In genomic region chr11:68602200-68602931, GRCm38 (mm10) we compare ENCODE assay signal across 10 mouse cellular contexts. TPM values are rescaled to one million over a fixed set of nuclear protein-coding genes. Genes with fewer than 3 reads are reported as not detected.
DNase-seq lines count a peak whose midpoint lies in the region; ATAC-seq lines count a peak whose summit lies in the region.
"Had no signal": no experiment of that assay in that cellular context is flagged by ENCODE, and none has a peak within 500 bp of the region (broad histone marks: within the 10 kb centered on the region; RNA-seq: fewer than 3 reads in every experiment).

No protein-coding gene starts in this region.

- no peaks in the 10 kb centered on the region for H3K9me3 ChIP-seq in kidney, embryonic 16.5 days (ENCODE audit: low read length)
- no peaks in the 10 kb centered on the region for H3K9me3 ChIP-seq in embryonic facial prominence, embryonic 11.5 days (replicated peaks; ENCODE audit: control insufficient read depth, low read length)
- H3K9me3 ChIP-seq in hindbrain, embryonic 14.5 days (ENCODE audit: control insufficient read depth, low read length) = no peaks in the 10 kb centered on the region

- DNase-seq in kidney, adult 18-20 months = no peak
- peak; percentile 69 for DNase-seq in embryonic facial prominence, embryonic 11.5 days (ENCODE audit: low spot score)
- DNase-seq in hindbrain, embryonic 14.5 days (ENCODE audit: low spot score) = no peak
- peak; percentile 50 for DNase-seq in lung, postnatal 14 days
- DNase-seq in layer of hippocampus, adult 18-20 months (ENCODE audit: low spot score in 2 of 2) = no peak
- no peak for DNase-seq in frontal cortex, adult 2 months (ENCODE audit: extremely low spot score in 1 of 2, low spot score in 1 of 2)
- DNase-seq: layer of hippocampus, postnatal 36 days had no signal

- peak; percentile 73 for ATAC-seq in kidney, embryonic 16.5 days (ENCODE audit: low FRiP score, low TSS enrichment)
- peak; percentile 72 for ATAC-seq in embryonic facial prominence, embryonic 11.5 days (replicated peaks; ENCODE audit: insufficient number of reproducible peaks, low FRiP score, low TSS enrichment, low read depth)
- no peak for ATAC-seq in hindbrain, embryonic 14.5 days (ENCODE audit: low FRiP score)
- no peak for ATAC-seq in monocyte, adult 5-6 weeks (replicated peaks; ENCODE audit: insufficient number of reproducible peaks, low FRiP score, low TSS enrichment, poor library complexity, severe bottlenecking)

- peak overlapping the region; percentile 95 for H3K27ac ChIP-seq in kidney, embryonic 16.5 days (ENCODE audit: low read length)
- H3K27ac ChIP-seq in embryonic facial prominence, embryonic 11.5 days (replicated peaks; ENCODE audit: low read depth, low read length) = peak overlapping the region; percentile 71
- 0 out of 2 replicates have a peak overlapping the region, but pooled peaks have one; percentile 14 for H3K27ac ChIP-seq in hindbrain, embryonic 14.5 days

- no peaks in the 10 kb centered on the region for H3K27me3 ChIP-seq in kidney, embryonic 16.5 days (ENCODE audit: insufficient read depth, low read length)
- no peaks in the 10 kb centered on the region for H3K27me3 ChIP-seq in embryonic facial prominence, embryonic 11.5 days (ENCODE audit: control insufficient read depth, insufficient read depth, low read length)
- H3K27me3 ChIP-seq in hindbrain, embryonic 14.5 days (ENCODE audit: control insufficient read depth, insufficient read depth, low read length) = no peaks in the 10 kb centered on the region

- peaks cover 34% of the 10 kb centered on the region for H3K4me1 ChIP-seq in kidney, embryonic 16.5 days (ENCODE audit: insufficient read depth, low read length)
- H3K4me1 ChIP-seq in embryonic facial prominence, embryonic 11.5 days (ENCODE audit: control insufficient read depth, insufficient read depth, low read length) = peaks cover 5% of the 10 kb centered on the region
- 0 out of 2 replicates have a peak, but pooled peaks cover 4% of the 10 kb centered on the region for H3K4me1 ChIP-seq in hindbrain, embryonic 14.5 days (replicated peaks; ENCODE audit: control insufficient read depth, insufficient read depth, low read length)

- H3K36me3 ChIP-seq in kidney, embryonic 16.5 days (ENCODE audit: insufficient read depth, low read length) = no peaks in the 10 kb centered on the region
- no peaks in the 10 kb centered on the region for H3K36me3 ChIP-seq in embryonic facial prominence, embryonic 11.5 days (replicated peaks; ENCODE audit: control insufficient read depth, insufficient read depth, low read depth, low read length)
- H3K36me3 ChIP-seq in hindbrain, embryonic 14.5 days (replicated peaks; ENCODE audit: control insufficient read depth, insufficient read depth) = no peaks in the 10 kb centered on the region

- no peak overlapping the region for H3K4me3 ChIP-seq in kidney, embryonic 16.5 days (ENCODE audit: low read length)
- H3K4me3 ChIP-seq in embryonic facial prominence, embryonic 11.5 days (ENCODE audit: low read depth, low read length) = no peak overlapping the region
- no peak overlapping the region for H3K4me3 ChIP-seq in hindbrain, embryonic 14.5 days (replicated peaks; ENCODE audit: low read length)

- H3K4me2 ChIP-seq in kidney, embryonic 16.5 days (replicated peaks; ENCODE audit: low read depth, low read length) = 0 out of 2 replicates have a peak overlapping the region, but pooled peaks have one; percentile 2
- H3K4me2 ChIP-seq in embryonic facial prominence, embryonic 11.5 days (ENCODE audit: low read depth, low read length) = no peak overlapping the region
- H3K4me2 ChIP-seq in hindbrain, embryonic 14.5 days (replicated peaks) = no peak overlapping the region

- 7% methylated on average over 8 of the region's 8 CpGs for WGBS in kidney, embryonic 16.5 days
- 6% methylated on average over 8 of the region's 8 CpGs for WGBS in embryonic facial prominence, embryonic 11.5 days
- WGBS in hindbrain, embryonic 14.5 days = 20% methylated on average over 8 of the region's 8 CpGs

- 0 out of 2 replicates have a peak overlapping the region, but pooled peaks have one; percentile 32 for H3K9ac ChIP-seq in kidney, embryonic 16.5 days (replicated peaks; ENCODE audit: low read length)
- H3K9ac ChIP-seq in embryonic facial prominence, embryonic 11.5 days (replicated peaks; ENCODE audit: low read length) = no peak overlapping the region
- no peak overlapping the region for H3K9ac ChIP-seq in hindbrain, embryonic 14.5 days

RNA-seq across cellular contexts. Expression of gene Ccdc42, which starts 15.5 kb away (rescaled TPM):
- polyA plus RNA-seq in kidney, embryonic 16.5 days (2015; fragmentation: Nextera tagmentation; extraction: Ambion mirVana) = 3.3 and 3.5 TPM in 2 replicates
- 0.20 and 0.67 TPM in 2 replicates for polyA plus RNA-seq in embryonic facial prominence, embryonic 11.5 days (2014; fragmentation: Nextera tagmentation; extraction: Ambion mirVana)
- polyA plus RNA-seq in hindbrain, embryonic 14.5 days (2014; fragmentation: Nextera tagmentation; extraction: Ambion mirVana) = 0.25 and 0.27 TPM in 2 replicates
- 1 to 10 TPM; 1.2 to 2.5 TPM for total RNA-seq in layer of hippocampus, adult 18-20 months (2021)
- polyA plus RNA-seq in frontal cortex, adult 2 months (2012; rRNA removed) = 0.95 and 0.98 TPM in 2 replicates
- 0.96 TPM in 1 of 3 replicates, not detected in the others for total RNA-seq in monocyte, adult 5-6 weeks (2017)
- total RNA-seq: ES-E14 had no signal

RNA-seq across cellular contexts. Expression of gene Mfsd6l, which starts 46.4 kb away (rescaled TPM):
- 2.6 and 2.9 TPM in 2 replicates for polyA plus RNA-seq in kidney, embryonic 16.5 days (2015; fragmentation: Nextera tagmentation; extraction: Ambion mirVana)
- polyA plus RNA-seq in embryonic facial prominence, embryonic 11.5 days (2014; fragmentation: Nextera tagmentation; extraction: Ambion mirVana) = 0.20 and 0.27 TPM in 2 replicates
- polyA plus RNA-seq in hindbrain, embryonic 14.5 days (2014; fragmentation: Nextera tagmentation; extraction: Ambion mirVana) = not detected in 2 replicates
- total RNA-seq in layer of hippocampus, adult 18-20 months (2021) = not detected
- 0.08 TPM in 1 of 2 replicates, not detected in the other for polyA plus RNA-seq in frontal cortex, adult 2 months (2012; rRNA removed)
- total RNA-seq in monocyte, adult 5-6 weeks (2017) = 0.11 to 1.2 TPM (median 0.48 TPM) in 3 replicates
- total RNA-seq: layer of hippocampus, postnatal 36 days had no signal

Comparison
In these comparisons a context has a peak if more than half of its experiments do, and no peak if none do; other contexts are left out.
1. ATAC-seq: peak in kidney, embryonic 16.5 days (single experiment) and embryonic facial prominence, embryonic 11.5 days (single experiment); none in hindbrain, embryonic 14.5 days (single experiment) and monocyte, adult 5-6 weeks (single experiment).
2. H3K27ac ChIP-seq: peak in every context shown above with its lines; median percentile 95 in kidney, embryonic 16.5 days; 71 in embryonic facial prominence, embryonic 11.5 days; 14 in hindbrain, embryonic 14.5 days.
3. DNase-seq: peak in embryonic facial prominence, embryonic 11.5 days (single experiment) and lung, postnatal 14 days (single experiment); none in kidney, adult 18-20 months (single experiment), hindbrain, embryonic 14.5 days (single experiment), layer of hippocampus, adult 18-20 months (0 of 2) and frontal cortex, adult 2 months (0 of 2).